Mouse (Mus musculus): ENCODE measurements around the gene Gm7075. TPM values are rescaled to one million over a fixed set of nuclear protein-coding genes. Genes with fewer than 3 reads are reported as not detected.
"Not testable (repeated sequence)": the region's sequence is repeated elsewhere in the genome, so short reads cannot be mapped to it uniquely, and the experiment has no call there.

Gene Gm7075
- not detected in 2 replicates for polyA plus RNA-seq (2015; fragmentation: Nextera tagmentation; extraction: Ambion mirVana)

DNA sequence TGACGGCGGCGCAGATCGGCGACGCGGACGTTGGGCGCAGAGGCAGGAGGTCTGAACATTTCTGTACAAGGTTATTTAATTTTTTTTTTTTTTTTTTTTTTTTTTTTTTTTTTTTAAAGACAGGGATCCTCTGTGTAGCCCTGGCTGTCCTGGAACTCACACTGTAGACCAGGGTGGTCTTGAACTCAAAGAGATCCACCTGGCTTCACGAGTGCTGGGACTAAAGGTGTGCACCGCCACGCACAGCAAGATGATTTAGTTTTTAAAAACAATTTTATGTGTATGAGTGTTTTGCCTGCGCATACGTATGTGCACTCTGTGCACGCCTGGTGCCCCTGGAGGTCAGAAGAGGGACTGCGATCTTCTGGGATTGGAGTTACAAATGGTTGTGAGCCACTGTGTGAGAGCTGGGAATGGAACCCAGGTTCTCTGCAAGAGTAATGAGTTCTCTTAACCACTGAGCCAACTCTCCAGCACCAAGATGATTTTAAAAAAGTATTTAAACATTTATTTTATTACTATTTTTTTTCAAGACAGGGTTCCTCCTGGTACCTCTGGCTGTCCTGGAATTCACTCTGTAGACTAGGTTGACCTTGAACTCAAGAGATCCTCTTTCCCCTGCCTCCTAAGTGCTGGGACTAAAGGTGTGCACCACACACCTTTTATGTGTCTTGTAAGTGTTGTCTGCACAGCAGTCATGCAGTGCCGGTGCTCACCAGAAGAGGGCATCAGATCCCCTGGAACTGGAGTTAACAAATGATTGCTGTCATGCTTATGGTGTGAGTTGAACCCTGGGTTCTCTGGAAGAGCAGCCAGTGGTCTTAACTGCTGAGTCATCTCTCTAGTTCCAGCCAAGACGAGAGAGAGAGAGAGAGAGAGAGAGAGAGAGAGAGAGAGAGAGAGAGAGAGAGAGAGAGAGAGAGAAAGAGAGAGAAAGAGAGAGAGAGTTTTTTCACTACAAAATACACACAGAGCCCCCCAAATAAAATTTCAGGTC lies at the start of gene Gm7075:
Gene Gm7075 (minus strand): TSS at position 51 of the 997 bp plus-strand sequence.
- H3K9ac ChIP-seq = no peak within 1 kb of the TSS
- no peaks in the 10 kb centered on the region for H3K4me1 ChIP-seq (replicated peaks)
- no peaks in the 10 kb centered on the region for H3K36me3 ChIP-seq
- no peak within 1 kb of the TSS for H3K4me2 ChIP-seq (replicated peaks)
- no peak within 1 kb of the TSS for H3K27ac ChIP-seq
- no peak for ATAC-seq
- 86% methylated on average over 18 of the region's 18 CpGs for WGBS
- H3K27me3 ChIP-seq (replicated peaks) = no peaks in the 10 kb centered on the region
- no peak within 1 kb of the TSS for H3K4me3 ChIP-seq (replicated peaks)
- H3K9me3 ChIP-seq = no peaks in the 10 kb centered on the region

DNA sequence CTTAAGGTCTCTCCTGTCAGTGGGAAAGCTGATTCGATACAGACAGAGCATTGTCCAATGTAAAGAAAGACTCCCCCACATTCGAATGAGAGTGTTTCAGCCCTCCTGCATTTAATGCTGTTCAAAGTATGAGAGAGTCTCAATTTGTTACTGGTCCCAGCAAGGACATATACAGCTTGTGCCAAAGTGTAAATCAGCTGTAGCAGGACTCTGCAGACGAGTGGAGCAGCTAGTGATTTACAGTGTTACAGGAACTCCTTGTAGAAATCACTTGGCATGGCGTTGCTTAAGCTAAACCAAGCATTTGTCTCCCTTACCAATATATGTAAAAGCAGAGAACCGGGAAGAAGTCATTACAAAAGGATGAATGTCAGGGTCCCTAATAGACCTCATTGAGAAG lies 39.3 kb upstream of the Gm7075 start:
- Histone ChIP-seq H3K36me3 (no peaks in the 10 kb centered on the region), H3K9ac (no peak overlapping the region), H3K27ac (no peak overlapping the region), H3K4me1 (replicated peaks) (no peaks in the 10 kb centered on the region), H3K9me3 (no peaks in the 10 kb centered on the region), H3K4me2 (replicated peaks) (no peak overlapping the region), H3K27me3 (replicated peaks) (no peaks in the 10 kb centered on the region), H3K4me3 (replicated peaks) (no peak overlapping the region)
- ATAC-seq = no peak
- 45% methylated on average over 5 of the region's 5 CpGs for WGBS

DNA sequence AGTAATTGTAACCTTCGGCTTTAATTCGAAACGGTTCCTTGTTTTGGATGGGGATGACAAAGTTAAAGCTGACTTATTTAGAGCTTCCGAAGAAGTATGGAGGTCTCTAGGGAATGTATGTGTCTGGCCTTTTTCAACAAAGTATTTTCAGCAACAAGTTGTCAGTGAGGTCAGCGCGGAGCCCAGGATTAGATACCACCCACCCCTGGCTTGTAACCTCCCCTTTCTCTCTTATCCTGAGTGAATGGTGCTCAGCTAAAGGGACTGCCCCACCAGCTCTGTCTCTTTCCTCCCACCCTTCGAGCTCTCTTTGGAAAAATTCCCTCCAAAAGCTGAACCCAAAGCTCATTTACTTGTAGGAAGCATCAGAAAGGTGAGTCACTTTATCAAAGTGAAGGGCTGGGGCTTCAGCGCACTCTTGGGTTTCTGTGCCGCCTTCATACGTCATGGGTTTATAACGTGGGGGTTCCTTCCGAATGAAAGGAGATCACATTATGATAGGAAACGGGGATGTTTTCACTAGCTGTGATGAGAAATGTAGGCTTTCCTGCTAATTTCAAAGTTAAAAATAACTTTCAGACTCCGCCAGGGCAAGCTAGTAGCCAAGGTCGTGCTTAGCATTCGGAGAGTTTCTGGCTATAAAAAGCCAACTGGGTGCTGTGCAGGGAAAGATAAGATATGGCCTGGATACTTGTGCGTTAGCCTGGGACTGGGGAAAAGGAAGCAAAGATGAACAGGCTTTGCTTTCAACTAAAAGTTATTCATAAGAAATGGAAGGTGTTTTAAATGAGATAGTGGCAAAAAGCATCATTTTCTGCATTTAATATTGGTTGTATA lies 35.9 kb upstream of the Gm7075 start:
- H3K27ac ChIP-seq = 0 out of 2 replicates have a peak overlapping the region, but pooled peaks have one; percentile 4
- no peaks in the 10 kb centered on the region for H3K9me3 ChIP-seq
- WGBS = 32% methylated on average over 17 of the region's 17 CpGs
- peak overlapping the region; percentile 3; the same call in 1 of the 2 replicates for H3K4me3 ChIP-seq (replicated peaks)
- H3K4me2 ChIP-seq (replicated peaks) = peak overlapping the region; percentile 42
- H3K4me1 ChIP-seq (replicated peaks) = no peaks in the 10 kb centered on the region
- no peaks in the 10 kb centered on the region for H3K36me3 ChIP-seq
- peak; percentile 70 for ATAC-seq
- H3K27me3 ChIP-seq (replicated peaks) = no peaks in the 10 kb centered on the region
- H3K9ac ChIP-seq = no peak overlapping the region

DNA sequence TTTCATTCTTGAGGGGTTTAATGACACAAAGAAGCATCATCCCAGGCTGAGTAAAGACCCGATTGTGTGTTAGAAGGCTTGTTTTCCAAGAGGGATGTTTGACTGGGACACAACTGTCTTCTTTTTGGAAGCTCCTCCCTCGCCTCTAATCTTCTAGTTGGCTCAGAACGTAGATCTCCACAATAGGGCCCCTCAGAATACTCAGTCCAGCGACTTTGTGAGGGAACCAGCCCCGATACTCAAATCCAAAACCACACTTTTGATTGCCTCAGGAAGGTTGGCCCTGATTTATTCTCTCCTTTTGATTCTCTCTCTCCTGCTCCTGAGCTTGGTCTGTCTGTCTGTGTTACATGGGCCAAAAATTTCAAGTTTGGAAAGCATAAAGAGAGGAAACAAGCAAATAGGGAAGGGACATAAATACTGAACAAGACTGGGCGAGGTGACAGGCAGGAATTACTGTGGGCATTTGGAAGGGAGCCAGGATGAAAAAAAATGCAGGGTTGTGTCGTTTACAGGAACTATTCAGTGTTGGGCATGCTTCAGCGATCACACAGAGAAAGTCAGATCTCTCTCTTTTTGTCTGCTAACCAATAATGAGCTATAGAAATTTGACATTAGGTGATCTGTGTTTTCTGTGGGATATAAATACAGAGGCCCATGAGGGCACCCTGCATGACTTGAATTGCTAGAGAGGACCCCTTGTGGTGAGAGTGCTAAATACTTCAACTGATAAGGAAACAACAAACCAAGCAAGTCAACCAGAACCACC lies 33.7 kb upstream of the Gm7075 start:
- no peaks in the 10 kb centered on the region for H3K36me3 ChIP-seq
- H3K27me3 ChIP-seq (replicated peaks) = no peaks in the 10 kb centered on the region
- no peaks in the 10 kb centered on the region for H3K4me1 ChIP-seq (replicated peaks)
- no peak overlapping the region for H3K9ac ChIP-seq
- no peaks in the 10 kb centered on the region for H3K9me3 ChIP-seq
- no peak overlapping the region for H3K27ac ChIP-seq
- no peak overlapping the region for H3K4me3 ChIP-seq (replicated peaks)
- 56% methylated on average over 8 of the region's 8 CpGs for WGBS
- ATAC-seq = no peak
- H3K4me2 ChIP-seq (replicated peaks) = no peak overlapping the region

DNA sequence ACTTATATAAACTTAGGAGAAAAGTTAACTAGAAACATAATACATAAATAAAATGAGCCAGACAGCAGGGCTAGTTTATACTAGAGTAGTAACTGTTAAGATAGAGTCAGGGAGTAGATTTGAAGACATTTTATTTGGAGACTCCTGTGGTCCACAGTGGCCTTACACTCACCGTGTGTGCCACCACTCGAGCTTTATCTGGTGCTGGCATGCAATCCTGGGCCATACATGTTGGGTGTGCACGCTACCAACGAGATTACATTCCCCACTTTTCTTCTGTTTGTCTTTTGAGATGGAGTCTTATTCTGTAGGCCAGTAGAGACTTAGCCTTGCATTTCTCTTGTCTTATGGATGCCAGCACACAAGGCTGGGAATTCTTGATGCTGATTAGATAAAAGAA lies 32.3 kb upstream of the Gm7075 start:
- no peak for ATAC-seq
- no peak overlapping the region for H3K9ac ChIP-seq

DNA sequence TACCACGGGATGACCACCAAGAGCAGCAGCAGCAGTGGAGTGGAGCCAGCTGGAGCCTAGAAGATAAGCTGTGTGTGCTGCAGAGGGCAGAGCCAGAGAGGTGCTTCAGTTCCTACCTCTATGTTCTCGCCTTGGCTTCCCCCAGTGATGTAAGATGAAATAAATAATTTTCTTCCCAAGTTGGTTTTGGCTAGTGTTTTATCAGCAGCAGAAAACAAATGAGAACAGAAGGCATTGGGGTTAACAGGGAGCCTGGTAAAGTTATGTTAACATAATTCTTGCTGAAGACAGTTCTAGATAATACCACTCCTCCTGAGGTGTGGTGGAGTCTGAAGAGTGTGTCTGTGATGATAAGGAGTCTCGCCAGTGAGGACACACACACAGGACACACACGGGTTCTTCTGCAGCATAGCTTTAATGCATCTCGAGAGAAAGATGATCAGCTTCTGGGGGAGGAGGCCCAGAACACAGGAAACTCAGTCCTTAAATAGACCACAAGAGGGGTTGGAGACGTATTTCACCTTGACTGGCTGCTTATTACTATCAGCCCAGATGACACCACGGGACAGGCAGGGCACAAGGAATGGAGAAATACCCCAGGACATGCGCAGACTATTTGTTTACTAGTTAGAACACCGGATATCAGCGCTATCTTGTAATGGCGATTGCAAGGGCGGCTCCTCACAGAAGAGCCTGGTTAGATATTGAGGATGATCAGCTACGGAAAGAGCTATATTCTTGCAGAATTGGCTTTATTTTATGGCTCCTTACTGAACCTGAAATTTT lies 23.2 kb upstream of the Gm7075 start:
- ATAC-seq, H3K36me3 ChIP-seq: not testable (repeated sequence)
- 79% methylated on average over 13 of the region's 13 CpGs for WGBS

More for the DNA sequence above, 32.3 kb upstream of the Gm7075 start:
- Histone ChIP-seq H3K36me3 (no peaks in the 10 kb centered on the region), H3K4me3 (replicated peaks) (no peak overlapping the region), H3K9me3 (no peaks in the 10 kb centered on the region), H3K27me3 (replicated peaks) (no peaks in the 10 kb centered on the region), H3K4me1 (replicated peaks) (no peaks in the 10 kb centered on the region), H3K4me2 (replicated peaks) (no peak overlapping the region), H3K27ac (no peak overlapping the region)
- 88% methylated on average over 4 of the region's 4 CpGs for WGBS

DNA sequence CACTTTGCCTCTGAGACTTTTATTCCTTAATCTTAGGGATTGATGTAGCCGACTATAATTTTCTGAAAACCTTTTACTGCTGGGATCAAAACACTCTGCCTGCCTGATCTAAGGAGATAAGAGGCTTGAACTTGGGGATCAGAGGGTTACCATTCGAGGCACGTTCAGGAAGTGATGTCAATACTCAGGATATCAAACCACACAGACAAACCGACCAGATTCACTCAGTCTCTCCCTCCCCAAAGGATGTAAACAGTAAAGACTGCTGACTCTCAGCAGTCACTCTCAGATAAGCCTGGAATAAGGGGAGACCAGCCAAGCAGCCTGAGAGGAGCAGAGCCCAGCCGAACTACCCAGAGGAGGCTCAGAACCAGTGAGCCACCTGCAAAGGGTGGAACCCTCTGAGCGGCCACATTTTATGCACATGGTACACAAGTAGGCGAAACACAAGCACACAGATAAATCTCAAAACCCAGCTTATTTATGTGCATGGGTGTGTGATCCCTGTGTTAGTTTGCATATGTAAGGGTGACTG lies 18.2 kb upstream of the Gm7075 start:
- no peak overlapping the region for H3K4me2 ChIP-seq (replicated peaks)
- H3K27ac ChIP-seq = no peak overlapping the region
- H3K36me3 ChIP-seq = no peaks in the 10 kb centered on the region
- WGBS = 59% methylated on average over 7 of the region's 7 CpGs
- no peaks in the 10 kb centered on the region for H3K4me1 ChIP-seq (replicated peaks)
- no peak overlapping the region for H3K9ac ChIP-seq
- ATAC-seq = no peak
- no peaks in the 10 kb centered on the region for H3K27me3 ChIP-seq (replicated peaks)
- no peaks in the 10 kb centered on the region for H3K9me3 ChIP-seq
- H3K4me3 ChIP-seq (replicated peaks) = no peak overlapping the region

More for the DNA sequence above, 23.2 kb upstream of the Gm7075 start:
- H3K27ac ChIP-seq; H3K9me3 ChIP-seq; H3K4me1 ChIP-seq (replicated peaks); H3K4me3 ChIP-seq (replicated peaks); H3K9ac ChIP-seq; H3K27me3 ChIP-seq (replicated peaks); H3K4me2 ChIP-seq (replicated peaks): not testable (repeated sequence)

DNA sequence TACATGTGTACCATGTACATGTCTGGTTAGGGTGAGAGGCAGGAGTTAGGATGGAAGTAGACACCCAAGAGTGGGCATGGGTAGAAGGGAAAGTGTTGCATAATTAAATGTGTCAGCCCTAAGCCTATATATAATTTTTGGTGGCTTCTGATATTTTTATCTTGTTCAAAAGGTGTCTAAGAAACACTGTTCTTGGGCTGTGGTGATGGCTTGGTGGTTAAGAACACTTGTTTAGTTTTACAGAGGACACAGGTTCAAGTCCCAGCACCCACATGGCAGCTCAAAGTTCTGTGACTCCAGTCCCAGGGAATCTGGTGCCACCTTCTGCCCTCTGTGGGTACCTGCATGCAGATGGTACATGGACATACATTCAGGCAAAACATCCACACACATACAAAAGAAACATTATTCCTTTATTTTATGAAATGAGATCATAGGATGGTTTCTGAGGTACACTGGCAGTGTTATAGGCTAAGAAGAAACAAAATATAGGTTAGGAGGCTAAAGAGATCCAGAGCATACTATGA lies 17.2 kb upstream of the Gm7075 start:
- Histone ChIP-seq H3K4me1 (replicated peaks) (no peaks in the 10 kb centered on the region), H3K9me3 (no peaks in the 10 kb centered on the region)
- ATAC-seq = no peak

DNA sequence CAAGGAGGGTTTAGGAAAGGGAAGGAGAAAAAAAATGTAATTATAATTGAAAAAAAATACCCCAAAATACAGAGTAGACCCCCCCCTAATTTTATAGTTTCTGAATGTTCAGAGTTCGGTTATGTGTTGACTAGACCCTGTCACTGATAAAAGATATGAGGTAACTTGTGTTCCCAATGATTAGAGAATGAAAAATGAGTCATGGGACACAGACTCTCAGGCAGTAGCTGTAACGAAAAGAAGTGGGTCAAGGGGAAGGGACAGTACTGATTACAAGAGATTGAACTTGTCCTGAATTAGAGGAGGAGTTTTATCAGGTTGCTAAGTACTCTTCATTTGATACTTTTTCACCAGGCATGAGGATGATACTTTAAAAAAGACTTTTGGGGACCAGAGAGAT lies 11.3 kb upstream of the Gm7075 start:
- ATAC-seq = no peak

More for the DNA sequence above, 17.2 kb upstream of the Gm7075 start:
- no peaks in the 10 kb centered on the region for H3K27me3 ChIP-seq (replicated peaks)
- no peak overlapping the region for H3K4me3 ChIP-seq (replicated peaks)
- no peak overlapping the region for H3K4me2 ChIP-seq (replicated peaks)
- H3K27ac ChIP-seq = no peak overlapping the region
- H3K9ac ChIP-seq = no peak overlapping the region
- no peaks in the 10 kb centered on the region for H3K36me3 ChIP-seq

DNA sequence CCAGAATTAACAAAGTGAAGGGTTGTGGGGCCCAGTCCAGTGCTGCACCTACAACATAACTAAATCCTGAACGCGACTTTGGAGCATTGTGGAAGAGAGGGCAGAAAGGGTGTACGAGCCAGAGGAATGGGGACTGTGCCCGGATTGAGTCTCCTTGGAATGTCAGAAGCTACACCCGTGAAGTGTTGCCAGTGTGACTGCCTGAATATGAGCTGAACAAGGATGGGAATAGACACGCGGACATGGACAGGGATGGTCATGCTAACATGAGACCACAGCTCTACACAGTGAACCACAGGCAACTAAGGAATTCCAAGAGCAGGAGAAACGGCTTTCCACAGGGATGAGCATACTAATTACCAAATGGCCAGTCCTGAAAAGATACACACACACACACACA lies 10.5 kb upstream of the Gm7075 start:
- H3K27ac ChIP-seq = no peak overlapping the region
- H3K4me2 ChIP-seq (replicated peaks) = no peak overlapping the region
- no peaks in the 10 kb centered on the region for H3K27me3 ChIP-seq (replicated peaks)
- no peak for ATAC-seq
- 90% methylated on average over 8 of the region's 8 CpGs for WGBS
- H3K4me1 ChIP-seq (replicated peaks) = no peaks in the 10 kb centered on the region
- no peaks in the 10 kb centered on the region for H3K9me3 ChIP-seq
- H3K9ac ChIP-seq = no peak overlapping the region
- H3K36me3 ChIP-seq = no peaks in the 10 kb centered on the region
- H3K4me3 ChIP-seq (replicated peaks) = no peak overlapping the region

More for the DNA sequence above, 11.3 kb upstream of the Gm7075 start:
- Histone ChIP-seq H3K4me1 (replicated peaks) (no peaks in the 10 kb centered on the region), H3K9me3 (no peaks in the 10 kb centered on the region), H3K36me3 (no peaks in the 10 kb centered on the region), H3K4me3 (replicated peaks) (no peak overlapping the region), H3K27ac (no peak overlapping the region), H3K9ac (no peak overlapping the region), H3K27me3 (replicated peaks) (no peaks in the 10 kb centered on the region), H3K4me2 (replicated peaks) (no peak overlapping the region)
- WGBS = 62% methylated on average over 2 of the region's 2 CpGs

DNA sequence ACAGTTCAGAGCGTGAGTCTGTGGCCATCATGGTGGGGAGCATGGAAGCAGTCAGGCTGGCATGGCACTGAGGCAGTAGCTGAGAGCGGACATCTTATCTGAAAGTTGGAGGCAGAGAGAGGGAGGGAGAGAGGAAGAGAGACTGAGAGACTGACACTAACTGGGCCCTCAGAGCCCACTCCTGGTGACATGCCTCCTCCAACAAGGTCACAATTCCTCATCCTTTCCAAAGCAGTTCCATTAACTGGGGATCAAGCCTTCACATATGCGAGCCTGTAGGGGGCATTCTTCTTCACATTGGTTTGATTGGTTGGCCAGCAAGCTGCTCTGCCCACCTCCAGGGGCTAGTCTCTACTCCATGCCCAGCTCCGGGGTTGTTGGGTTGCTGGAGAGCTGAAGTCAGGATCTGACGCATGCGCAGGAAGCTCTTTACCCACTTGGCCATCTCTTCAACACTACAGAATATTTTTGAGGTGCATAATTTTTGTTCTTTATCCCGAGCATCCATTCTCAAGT lies 9.7 kb upstream of the Gm7075 start:
- H3K4me2 ChIP-seq (replicated peaks) = no peak overlapping the region
- H3K27me3 ChIP-seq (replicated peaks) = no peaks in the 10 kb centered on the region
- H3K4me1 ChIP-seq (replicated peaks) = no peaks in the 10 kb centered on the region
- no peak for ATAC-seq
- WGBS = 87% methylated on average over 7 of the region's 7 CpGs
- no peak overlapping the region for H3K9ac ChIP-seq
- no peaks in the 10 kb centered on the region for H3K9me3 ChIP-seq
- no peak overlapping the region for H3K27ac ChIP-seq
- H3K4me3 ChIP-seq (replicated peaks) = no peak overlapping the region
- no peaks in the 10 kb centered on the region for H3K36me3 ChIP-seq
